Mouse (Mus musculus) layer of hippocampus, adult 8-10 months (tissue): ENCODE results near the gene Mpzl1. TPM values are rescaled to one million over a fixed set of nuclear protein-coding genes. Genes with fewer than 3 reads are reported as not detected.
"Not testable (repeated sequence)": the region's sequence is repeated elsewhere in the genome, so short reads cannot be mapped to it uniquely, and the experiment has no call there.

Source experiments
- DNase-seq, 2 experiments: peaks; one replicate each; pipeline ENCODE4 v3.0.0; 2022; ENCODE audit warnings: low spot score in 2 of 2
- total RNA-seq, 4 experiments: library from RNA; stranded (reverse); gene quantifications; 2 replicates each; pipeline ENCODE4 v1.2.4; 2022

Mpzl1 gene
- 10 to 100 TPM; 25.9 to 38.3 (median 31.6) TPM for total RNA-seq

DNA sequence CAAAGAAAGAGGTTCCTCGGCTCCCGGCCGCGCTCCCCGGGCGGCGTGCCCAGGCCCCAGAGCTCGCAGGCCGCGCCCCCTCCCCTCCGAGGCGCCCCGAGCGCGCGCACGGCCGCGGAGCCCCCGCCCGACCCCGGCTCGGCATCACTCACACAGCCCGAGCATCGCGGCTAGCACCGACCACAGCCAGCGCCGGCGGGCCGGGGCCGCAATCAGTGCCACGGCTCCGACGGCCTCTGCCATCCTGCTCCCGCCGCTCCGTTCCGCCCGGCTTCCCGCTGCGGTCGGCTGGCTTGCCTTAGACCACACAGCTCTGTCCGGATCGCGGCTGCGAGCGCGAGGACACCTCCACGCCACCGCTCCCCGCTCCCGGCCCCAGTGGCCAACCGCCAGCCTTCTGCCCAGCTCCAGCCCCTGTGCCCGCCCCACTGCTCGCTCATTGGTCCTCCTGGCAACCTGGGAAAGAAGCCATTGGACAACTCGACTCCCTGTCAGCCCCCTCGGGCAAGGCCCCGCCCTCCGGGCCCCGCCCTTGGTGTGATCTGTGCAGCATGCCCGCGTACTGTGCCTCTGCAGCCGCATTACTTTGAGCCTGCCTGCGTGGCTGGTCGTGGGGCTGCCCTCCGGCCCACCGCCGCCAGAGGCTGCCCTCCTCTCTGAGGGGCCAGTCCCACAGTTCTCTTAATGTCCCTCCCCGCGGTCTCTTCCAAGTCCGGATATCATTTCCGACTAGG lies at the start of gene Mpzl1:
Gene Mpzl1, minus strand, starts transcription at position 388 of the 734 bp plus-strand sequence.
- peak; percentile 98 for DNase-seq

DNA sequence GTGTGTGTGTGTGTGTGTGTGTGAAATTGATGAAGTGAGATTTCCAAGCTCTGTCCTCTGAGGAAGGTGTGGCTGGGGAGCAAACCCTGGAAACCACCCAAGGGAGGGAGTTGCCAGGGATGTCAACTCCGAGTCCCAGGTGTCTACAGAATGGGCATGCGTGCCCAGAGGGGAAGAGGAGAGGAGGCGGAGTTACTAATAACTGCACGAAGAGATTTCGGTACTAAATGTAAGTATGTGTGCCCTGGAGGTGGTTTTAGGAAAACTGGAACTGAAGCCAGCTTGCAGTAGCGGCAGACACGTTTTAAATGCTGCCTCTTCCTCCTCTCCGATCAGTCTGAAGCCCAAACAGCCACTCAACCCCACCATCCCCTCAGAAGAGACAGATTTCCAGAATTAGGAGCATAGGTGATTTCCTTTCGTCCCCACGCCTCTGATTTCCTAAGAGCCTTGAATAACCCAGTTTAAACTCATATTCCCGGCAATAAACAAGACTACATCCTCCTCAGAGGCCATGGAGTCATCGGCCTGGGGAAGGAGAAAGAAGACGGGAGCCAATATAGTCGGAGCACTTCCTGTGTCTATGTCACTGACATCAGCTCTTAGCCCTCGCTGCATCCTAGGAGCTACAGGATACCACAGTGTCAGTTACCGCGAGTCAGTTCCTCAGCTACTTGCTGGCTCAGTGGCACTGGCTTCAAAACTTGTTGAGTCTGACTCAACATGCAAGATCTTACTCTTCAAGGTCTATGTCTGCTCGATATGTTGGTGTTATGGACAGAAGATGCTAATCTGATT lies 47.9 kb upstream of the Mpzl1 start:
- no peak for DNase-seq

DNA sequence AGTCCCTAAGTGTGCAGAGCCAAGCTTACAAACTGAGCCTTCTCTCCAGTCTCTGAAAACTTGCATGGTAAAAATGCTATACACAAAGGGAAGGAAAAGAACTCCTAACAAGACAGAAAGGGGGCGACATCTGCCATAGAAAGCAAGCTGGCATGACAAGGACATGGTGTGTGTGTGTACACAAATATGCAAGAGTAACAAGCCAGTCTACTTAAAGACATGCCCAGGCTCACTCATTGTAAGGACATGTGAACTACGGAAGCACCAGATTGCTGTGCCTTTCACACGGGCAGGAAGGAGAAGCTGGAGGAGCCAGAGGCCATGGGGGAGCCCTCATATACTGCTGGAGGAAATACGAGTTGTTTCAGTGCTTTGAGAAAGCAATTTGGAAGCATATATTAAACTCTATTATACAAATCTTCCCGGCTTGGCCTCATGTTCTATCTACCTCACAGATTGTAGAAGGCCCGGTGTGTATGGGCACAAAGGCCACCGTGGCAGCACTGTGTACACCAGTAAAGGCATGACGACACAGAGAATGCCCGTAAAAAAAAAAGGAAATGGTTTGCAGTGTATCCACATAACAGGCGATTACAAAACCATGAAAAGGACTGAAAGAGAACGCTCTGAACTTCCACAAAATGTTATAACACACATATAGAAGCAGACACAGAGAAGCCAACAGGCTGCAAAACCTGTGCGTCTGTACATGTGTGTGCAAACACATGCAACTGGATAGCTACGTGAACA lies 46.9 kb upstream of the Mpzl1 start:
- no peak for DNase-seq

DNA sequence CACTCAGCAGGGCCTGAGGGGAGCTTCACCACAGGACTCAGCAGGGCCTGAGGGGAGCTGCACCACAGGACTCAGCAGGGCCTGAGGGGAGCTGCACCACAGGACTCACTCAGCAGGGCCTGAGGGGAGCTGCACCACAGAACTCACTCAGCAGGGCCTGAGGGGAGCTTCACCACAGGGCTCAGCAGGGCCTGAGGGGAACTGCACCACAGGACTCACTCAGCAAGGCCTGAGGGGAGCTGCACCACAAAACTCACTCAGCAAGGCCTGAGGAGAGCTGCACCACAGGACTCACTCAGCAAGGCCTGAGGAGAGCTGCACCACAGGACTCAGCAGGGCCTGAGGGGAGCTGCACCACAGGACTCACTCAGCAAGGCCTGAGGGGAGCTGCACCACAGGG lies 45.7 kb upstream of the Mpzl1 start:
- DNase-seq, result not testable (repeated sequence)

DNA sequence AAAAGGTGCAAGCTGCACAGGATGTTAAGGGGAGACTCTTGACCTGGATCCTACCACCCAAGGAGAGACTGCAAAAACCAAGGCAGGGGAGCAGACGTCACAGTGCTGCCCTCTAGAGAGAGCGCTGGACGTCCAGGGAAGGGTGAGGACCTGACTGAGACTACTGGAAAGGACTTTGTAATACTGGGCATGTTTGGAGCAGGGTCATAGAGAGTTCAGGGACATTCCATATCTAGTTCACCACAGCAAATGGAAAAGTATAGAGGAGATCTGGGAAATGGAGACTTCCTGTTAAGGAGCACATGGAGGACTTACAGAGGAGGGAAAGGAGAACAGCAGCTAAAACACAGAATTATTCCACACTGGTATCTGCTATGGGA lies 45.3 kb upstream of the Mpzl1 start:
- DNase-seq, result no peak

DNA sequence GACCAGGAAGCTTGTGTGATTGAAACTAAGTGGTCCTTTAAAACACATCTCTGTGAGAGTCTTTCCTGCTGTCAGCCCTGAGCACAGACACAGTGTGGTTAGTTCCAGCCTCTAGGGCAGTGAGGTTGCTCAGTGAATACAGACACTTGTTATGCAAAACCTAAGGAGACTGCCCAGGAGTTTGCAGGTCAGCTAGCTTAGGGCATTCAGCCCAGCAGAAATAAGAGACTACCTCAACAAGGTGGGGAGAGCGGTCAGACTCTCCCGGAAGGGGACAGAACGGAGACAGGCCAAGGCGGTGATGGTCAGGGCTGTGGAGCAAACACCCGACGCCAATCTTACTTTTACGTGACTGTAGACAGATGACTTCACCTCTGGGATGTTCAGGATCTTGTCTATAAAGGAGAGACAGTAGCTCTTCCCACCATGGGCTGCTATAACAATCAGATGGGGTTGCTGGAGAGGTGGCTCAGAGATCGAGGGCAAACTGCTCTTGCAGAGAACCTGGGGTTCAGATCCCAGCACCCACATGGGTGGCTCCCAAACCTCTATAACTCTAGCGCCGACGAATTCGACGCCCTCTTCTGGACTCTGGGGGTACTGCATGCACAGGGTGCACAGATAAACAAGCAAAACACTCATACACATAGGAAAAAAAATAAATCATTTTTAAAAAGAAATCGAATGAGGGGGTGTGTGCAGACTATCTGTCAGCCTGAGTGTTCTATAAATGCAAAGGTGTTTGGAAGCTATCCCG lies 44.7 kb upstream of the Mpzl1 start:
- no peak for DNase-seq

DNA sequence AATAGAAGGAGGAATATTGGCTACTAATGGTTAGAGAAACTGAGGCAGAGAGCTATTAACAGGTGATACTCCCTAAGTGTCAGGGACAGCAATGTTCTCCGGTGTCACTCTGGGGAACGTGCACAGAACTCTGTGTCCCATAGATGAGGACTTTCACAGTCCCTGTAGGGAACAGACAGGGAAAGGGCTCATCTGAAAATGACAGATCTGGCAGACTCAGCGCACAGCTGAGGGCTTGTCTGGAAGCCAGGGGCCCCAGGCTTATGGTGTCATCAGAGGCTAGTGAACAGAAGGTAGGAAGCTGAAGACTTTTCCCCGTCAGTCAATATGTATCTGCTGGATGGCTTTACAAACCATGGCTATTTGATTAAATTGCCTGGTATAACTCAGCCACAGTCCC lies 43.2 kb upstream of the Mpzl1 start:
- no peak for DNase-seq

DNA sequence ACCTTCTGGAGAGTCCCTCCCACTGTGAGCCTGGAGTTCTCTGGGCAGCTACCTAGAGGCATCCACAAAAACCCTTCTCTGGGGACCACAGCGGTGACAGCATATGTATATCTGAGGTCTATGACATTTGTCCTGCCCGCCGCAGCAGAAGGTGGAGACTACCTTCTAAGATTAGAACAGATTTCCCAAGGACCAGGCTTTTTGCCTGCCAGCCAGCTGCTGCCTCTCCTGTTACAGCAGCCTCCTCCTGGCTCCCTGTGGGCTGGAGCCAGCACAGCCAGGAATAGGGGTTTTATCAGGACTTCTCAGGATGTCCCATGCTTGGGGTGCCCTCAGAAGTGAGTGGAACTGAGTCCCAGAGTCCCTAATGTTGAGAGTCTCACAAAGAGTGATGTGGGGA lies 42.7 kb upstream of the Mpzl1 start:
- no peak for DNase-seq

DNA sequence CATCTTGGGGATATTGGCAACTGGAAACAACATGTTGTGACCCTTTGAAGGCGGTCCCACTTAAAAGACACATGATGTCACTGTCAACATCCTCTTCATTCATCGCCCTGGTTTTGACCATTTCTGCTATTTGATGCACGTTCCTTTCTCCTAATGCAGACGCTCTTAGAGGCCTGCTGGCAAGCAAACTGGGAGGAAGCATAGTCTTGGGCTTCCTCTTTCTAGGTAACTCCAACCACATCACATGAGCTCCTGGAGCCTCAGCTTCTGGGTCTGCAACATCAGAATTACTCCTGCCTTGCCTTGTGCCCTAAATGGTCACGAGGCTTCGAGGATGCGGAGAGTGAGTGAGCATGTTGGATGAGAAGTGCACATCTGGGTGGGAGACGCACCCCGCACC lies 40.8 kb upstream of the Mpzl1 start:
- DNase-seq, result no peak

DNA sequence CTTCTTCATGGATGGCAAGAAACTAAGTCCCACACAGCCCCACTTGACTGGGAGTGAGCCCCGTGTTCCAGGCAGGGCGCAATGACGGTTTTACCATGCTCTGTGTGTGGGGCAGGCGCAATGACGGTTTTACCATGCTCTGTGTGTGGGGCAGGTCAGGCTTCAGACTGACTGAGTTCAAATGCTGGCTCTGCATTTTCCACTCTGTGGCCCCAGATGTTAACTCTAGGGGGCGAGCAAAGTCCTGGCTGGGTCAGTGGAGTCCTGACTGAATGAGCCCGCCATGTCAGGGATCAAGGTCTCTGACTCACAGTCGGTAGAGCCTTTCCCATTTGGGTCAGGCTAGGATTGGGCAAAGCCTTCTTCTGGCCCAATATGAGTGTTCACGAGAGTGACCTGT lies 38.0 kb upstream of the Mpzl1 start:
- DNase-seq, result no peak

DNA sequence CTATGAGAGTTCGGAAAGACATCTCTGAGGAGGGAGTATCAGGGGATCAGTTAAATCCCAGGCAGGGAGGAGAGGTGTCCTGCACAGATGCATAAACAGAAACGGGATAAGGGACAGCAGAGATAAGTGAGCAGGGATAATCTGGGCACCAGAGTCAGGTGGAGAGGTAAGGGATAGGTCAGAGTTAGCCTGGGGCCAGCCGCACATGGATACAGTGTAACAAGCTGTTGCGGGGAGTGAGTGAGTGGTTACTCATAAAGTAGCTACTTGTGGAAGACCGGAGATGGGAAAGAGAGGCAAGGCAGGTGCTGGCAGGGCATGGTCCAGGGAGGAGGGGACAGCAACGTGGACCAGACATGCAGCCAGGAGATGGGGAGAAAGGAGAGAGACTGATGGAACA lies 35.7 kb upstream of the Mpzl1 start:
- DNase-seq, result no peak

DNA sequence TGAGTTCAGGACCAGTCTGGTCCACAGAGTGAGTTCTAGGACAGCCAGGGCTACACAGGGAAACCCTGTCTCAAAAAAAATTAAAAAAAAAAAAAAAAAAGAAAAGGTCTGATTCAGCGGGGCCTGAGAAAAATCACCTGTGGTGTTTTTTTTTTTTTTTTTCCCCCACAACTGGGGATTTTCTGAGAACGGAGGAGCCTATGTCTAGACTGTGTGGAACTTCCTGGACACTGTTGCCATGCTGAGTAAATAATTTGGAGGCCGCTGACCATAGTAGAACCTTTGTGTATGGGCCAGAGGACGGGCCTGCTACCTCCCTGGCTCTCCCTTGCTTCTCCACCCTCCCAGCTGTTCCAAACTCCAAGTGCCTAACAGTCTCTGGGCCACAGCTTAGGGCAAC lies 34.6 kb upstream of the Mpzl1 start:
- DNase-seq, result no peak

DNA sequence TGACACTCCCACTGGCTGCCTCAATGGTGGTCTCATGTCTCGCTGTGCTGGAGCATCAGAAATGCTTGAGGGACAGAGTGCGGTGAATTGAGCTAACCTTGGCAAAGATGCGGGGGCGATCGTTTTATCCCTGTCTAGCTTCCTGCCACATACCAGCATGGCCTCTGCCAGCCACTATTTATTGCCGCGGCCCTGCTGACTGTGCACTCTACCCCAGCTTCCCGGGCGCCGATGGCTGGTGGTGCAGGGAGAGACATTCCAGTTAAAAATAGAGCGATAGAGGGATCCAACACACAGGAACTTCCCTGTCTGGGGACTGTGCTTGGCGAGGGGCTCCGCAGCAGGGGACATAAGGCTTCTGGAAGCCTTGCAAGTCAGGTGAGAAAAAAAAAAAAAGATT lies 33.0 kb upstream of the Mpzl1 start:
- no peak for DNase-seq

DNA sequence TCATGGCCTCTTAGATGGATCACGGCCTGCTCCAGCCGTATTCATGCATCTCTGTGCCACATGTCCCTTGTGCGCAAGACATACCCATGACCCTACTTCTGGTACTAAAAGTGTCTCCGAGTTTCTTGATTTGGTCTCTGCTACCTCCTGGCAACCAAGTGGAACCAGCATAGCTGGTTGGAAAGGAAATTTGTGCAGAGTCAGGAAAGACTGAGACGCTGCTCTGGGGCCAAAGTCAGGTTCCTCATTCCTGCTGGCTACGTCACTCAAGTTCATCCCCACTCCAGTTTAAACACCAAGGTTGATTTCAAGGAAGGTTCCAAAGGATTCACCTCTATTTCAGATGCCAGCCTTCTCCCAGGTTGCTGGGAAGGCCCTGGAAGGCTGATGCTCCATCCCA lies 32.6 kb upstream of the Mpzl1 start:
- DNase-seq, result no peak

DNA sequence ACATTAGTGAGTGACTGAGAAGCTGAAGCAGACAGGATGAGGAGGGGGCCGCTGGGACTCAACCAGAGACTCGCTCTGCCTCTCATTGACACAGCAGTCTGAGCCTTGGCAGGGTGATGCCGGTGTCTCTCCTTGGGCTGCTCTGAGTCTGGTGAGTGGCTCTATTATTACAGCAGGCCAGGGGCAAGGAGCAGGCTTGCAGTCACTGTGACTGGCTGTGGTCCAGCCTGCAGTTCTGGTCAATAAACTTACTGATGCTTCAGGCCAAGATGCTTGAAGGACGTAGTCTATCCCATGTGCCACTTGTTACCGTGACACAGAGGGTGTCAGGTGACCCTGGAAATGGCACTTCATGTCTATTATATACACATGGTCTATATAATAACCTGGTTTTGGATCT lies 31.4 kb upstream of the Mpzl1 start:
- DNase-seq, result no peak

DNA sequence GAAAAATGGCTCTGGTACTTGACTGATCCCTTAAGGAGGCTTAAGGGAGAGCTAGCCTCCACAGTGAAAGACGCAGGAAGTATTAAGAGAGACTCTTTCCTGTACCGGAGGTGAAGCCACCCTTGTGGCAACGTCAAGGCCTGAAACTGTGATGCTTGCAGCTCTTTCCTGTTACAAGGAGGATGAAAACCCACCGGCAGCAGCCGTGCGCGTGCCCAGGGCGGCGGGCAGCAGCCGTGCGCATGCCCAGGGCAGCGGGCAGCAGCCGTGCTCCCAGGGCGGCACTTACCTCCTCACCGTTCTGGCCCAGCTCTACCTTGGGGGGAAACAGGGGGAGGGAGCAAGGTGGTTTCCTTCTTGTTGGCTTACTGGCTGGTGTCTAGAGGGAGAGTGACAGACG lies 28.9 kb upstream of the Mpzl1 start:
- DNase-seq, result no peak

DNA sequence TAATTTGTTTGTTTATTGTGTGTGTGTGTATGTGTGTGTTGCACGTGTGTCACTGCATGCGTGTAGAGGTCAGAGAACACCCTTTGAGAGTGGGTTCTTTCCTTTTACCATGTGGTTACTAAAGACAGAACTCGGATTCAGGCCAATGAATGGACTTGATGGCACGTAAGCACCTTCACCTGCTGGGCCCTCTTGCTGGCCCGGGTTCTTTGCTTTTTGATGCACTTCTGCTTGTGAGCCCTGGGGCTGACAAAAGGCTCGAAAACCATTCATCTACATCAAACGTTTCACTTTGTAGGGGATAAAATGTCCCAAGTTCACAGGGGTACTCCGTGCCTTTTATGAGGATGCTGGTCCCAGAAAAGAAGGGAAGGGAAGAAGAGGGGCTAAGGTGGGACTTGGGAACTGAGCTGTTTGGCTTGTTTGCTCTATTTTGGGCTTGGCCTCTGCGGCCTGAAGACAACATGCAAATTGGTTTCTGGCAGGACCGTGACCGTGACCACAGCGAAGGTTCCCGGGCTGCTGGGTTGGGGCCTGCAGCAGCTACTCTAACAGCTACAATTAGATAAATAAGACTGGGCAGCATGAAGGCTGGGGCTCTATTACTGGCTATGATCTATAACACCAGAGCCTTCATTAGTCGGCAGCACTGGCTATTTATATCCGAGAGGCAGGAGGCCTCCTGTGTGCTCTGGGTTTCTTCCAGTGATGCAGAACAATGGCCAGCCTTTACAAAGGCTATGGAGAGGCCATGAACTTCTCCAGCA lies 28.3 kb upstream of the Mpzl1 start:
- no peak for DNase-seq

DNA sequence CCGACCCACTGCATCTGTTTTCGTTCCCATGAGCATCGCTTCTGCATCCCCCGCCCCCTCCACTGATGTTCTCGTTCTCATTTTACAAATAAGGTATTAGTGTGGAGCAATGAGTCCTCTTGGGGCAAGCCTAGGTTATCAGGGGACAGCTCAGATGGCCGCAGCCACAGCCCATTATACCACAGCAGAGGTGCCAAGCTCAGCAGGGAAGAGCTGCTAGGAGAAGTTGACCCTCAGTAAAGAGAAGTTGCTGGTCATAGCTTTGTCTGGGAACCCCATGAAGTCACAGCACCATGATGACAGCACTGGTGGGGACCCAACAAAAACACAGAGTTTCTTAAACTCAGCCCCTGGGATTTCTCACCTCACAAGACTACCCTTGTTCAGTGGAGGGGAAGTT lies 27.4 kb upstream of the Mpzl1 start:
- DNase-seq, result no peak

DNA sequence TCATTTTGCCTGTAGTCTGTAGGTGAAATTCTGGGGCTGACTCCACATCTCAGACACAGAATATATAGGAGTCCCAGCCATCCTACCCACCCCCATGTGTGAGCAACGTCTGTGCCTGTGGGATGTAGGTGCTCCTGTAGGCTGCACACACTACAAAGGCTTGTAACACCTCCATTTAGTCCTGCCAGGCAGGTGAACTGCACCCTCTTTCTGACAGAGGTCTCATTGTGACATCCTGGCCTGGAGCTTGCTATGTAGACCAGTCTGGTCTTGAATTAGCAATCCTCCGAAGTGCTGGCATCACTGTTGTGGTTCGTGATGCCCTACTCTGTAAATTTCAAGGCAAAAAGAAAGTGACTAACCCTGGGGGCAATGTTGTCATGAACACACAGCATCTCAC lies 26.9 kb upstream of the Mpzl1 start:
- no peak for DNase-seq

DNA sequence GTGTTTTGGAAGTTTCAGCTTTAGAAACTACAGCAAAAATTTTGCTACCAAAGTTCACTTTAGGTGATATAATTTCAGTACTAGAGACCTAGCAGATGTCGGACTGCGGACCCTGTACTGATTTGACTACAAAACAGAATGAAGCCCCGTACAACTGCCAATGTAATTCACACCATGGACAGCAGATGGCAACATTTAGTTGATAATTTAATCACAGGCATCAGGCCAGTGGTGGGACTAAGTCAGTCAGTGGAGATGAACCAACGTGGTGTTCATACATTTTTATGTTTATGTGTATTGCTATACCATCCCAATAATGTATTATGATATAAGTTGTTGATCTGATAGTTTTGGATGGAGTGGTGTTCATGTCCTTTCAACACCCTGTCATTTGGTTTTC lies 26.4 kb upstream of the Mpzl1 start:
- peak in 1 of 2 experiments; percentile 73 for DNase-seq

DNA sequence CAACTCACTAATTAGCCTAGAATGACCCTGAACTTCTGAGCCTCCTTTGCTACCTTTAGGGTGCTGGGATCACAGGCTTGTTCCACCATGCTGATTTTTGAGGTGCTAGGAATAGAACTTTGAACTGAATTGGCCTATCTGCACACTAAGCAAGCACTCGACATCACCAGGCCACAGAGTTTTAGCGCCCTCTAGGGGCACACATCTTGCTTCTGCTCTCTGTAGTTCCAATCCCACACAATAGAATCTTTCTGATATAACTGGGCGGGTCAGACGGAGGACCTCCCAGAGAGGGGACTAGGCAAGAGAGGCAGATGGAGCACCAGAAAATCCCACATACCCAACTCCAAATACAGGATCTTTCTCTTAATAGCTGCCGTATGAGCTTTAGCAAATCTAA lies 24.3 kb upstream of the Mpzl1 start:
- peak; percentile 62 to 88 for DNase-seq
